Mouse (Mus musculus) limb, embryonic 15.5 days (tissue): Measurements from ENCODE around the gene Aoah. TPM values are rescaled to one million over a fixed set of nuclear protein-coding genes. Genes with fewer than 3 reads are reported as not detected.

Experiments
- ATAC-seq: fragments of 200-750 bp; cut with Nextera tagmentation; 2 replicates; pipeline ENCODE4 v1.8.0; 2017; ENCODE audit warnings: low read depth, moderate TSS enrichment; ENCODE audit not compliant: insufficient number of reproducible peaks, low FRiP score, low TSS enrichment
- H3K27ac ChIP-seq: fragments of 300-500 bp; sonication (generic); 2 replicates; pipeline ENCODE4 v1.5.1; 2015; ENCODE audit warnings: moderate library complexity, mild to moderate bottlenecking, inconsistent platforms
- H3K27me3 ChIP-seq: fragments of 300-500 bp; sonication (generic); 2 replicates; pipeline ENCODE4 v1.6.1; 2015; ENCODE audit warnings: inconsistent platforms
- H3K36me3 ChIP-seq: fragments of 300-500 bp; sonication (generic); 2 replicates; pipeline ENCODE4 v1.6.1; 2015; ENCODE audit warnings: inconsistent platforms
- H3K4me1 ChIP-seq: fragments of 300-500 bp; sonication (generic); 2 replicates; pipeline ENCODE4 v1.6.1; 2015; ENCODE audit warnings: inconsistent platforms
- H3K4me2 ChIP-seq: fragments of 300-500 bp; sonication (generic); 2 replicates; pipeline ENCODE4 v1.6.1; 2015; ENCODE audit warnings: mild to moderate bottlenecking, inconsistent platforms
- H3K4me3 ChIP-seq: fragments of 300-500 bp; sonication (generic); 2 replicates; pipeline ENCODE4 v1.5.1; 2015; ENCODE audit warnings: mild to moderate bottlenecking, inconsistent platforms
- H3K9ac ChIP-seq: fragments of 300-500 bp; sonication (generic); 2 replicates; pipeline ENCODE4 v1.6.1; 2015; ENCODE audit warnings: inconsistent platforms
- H3K9me3 ChIP-seq: fragments of 300-500 bp; sonication (generic); 2 replicates; pipeline ENCODE4 v1.6.1; 2016; ENCODE audit warnings: inconsistent platforms
- WGBS: fragments of 180-500 bp; shearing (Covaris S2); methylation state at CpG from one replicate; pipeline ENCODE4 v1.1.7; 2015; 5-methylcytosine and 5-hydroxymethylcytosine counted together
- polyA plus RNA-seq: library from polyadenylated mRNA; unstranded; fragments of >200 nt; fragmentation: Nextera tagmentation; extraction: Ambion mirVana; gene quantifications from 2 replicates; pipeline ENCODE4 v1.2.1, GENCODE M21; 2015

Aoah gene
- polyA plus RNA-seq, 1 experiment from 2014 or later = 1.5 TPM

DNA sequence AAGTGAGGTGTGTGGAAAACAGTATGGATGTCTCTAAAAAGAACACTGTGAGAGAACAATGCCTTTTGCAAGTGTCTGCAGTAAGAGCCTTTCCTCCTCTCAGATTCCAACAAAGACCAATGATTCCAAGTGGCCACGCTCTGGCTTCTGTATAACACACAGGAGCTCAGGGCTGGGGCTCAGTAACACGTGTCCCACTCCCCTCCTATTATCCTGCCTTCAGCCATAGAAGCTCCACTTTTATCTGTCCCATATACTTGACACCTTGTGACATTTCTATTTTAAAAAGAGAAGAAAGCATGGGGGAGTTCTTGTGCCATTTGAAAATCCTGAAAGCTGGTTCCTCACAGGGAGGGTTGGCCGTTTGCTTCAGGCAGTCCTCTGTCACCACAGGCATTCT lies 219.7 kb downstream of the Aoah start:
- Histone ChIP-seq H3K4me1 (no peaks in the 10 kb centered on the region), H3K4me2 (no peak overlapping the region), H3K9ac (no peak overlapping the region), H3K27ac (no peak overlapping the region), H3K9me3 (no peaks in the 10 kb centered on the region), H3K4me3 (no peak overlapping the region), H3K27me3 (no peaks in the 10 kb centered on the region), H3K36me3 (no peaks in the 10 kb centered on the region)
- no peak for ATAC-seq
- WGBS = 64% methylated on average over 3 of the region's 3 CpGs

GRCm38 (mm10) chr13:21024831-21025230 lies 230.9 kb downstream of the Aoah start:
- WGBS = 54% methylated on average over 5 of the region's 5 CpGs
- H3K4me2 ChIP-seq = no peak overlapping the region
- ATAC-seq = no peak

DNA sequence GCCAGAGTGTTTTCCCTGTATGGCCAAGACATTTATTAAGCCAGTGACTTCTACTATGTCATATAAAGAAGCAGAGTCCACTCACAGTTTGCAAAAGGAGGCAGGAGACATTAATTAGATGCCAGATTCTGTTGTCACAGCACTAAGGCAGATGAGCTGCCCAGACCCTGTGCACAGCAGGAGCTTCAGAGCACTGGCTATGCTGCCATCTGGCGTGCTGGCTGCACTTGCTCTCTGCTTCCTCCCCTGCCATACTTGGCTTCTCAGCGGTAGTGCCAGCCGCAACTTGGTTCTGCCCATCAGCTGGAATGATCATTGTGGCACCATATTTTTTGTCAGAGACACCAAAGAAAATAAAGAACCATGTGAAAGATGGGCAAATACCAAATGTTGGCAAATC lies 239.3 kb downstream of the Aoah start:
- ATAC-seq = no peak
- H3K36me3 ChIP-seq = no peaks in the 10 kb centered on the region
- no peak overlapping the region for H3K4me3 ChIP-seq
- WGBS = 48% methylated on average over 3 of the region's 3 CpGs
- H3K9me3 ChIP-seq = no peaks in the 10 kb centered on the region
- H3K27ac ChIP-seq = no peak overlapping the region
- no peak overlapping the region for H3K9ac ChIP-seq
- no peaks in the 10 kb centered on the region for H3K4me1 ChIP-seq
- no peaks in the 10 kb centered on the region for H3K27me3 ChIP-seq
- no peak overlapping the region for H3K4me2 ChIP-seq

More at GRCm38 (mm10) chr13:21024831-21025230, 230.9 kb downstream of the Aoah start:
- H3K4me3 ChIP-seq = no peak overlapping the region
- H3K4me1 ChIP-seq = no peaks in the 10 kb centered on the region
- no peaks in the 10 kb centered on the region for H3K9me3 ChIP-seq
- H3K27me3 ChIP-seq = no peaks in the 10 kb centered on the region; the same call in 1 of the 2 replicates
- H3K27ac ChIP-seq = no peak overlapping the region
- no peak overlapping the region for H3K9ac ChIP-seq
- no peaks in the 10 kb centered on the region for H3K36me3 ChIP-seq

DNA sequence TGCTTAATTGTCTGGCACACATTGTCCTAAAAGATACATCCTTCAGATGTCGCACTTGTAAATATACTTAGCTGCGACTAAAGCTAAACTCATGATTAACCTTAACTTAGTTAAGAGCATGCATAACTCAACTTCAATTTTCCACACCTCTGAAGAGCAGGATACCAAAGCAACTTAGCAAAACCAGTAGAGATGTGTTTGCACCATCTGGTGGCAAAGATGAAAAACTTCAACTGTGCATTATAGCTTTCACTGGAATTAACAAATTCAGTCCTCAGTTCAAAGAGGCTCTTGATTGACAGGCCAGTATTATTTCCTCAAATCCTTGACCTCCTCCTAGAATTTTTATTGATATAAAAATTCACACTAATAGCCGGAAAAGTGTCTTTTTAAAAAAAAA lies 241.1 kb downstream of the Aoah start:
- H3K9me3 ChIP-seq = no peaks in the 10 kb centered on the region
- H3K4me2 ChIP-seq = no peak overlapping the region
- no peak overlapping the region for H3K9ac ChIP-seq
- H3K4me3 ChIP-seq = no peak overlapping the region
- H3K36me3 ChIP-seq = no peaks in the 10 kb centered on the region
- no peaks in the 10 kb centered on the region for H3K4me1 ChIP-seq
- ATAC-seq = no peak
- no peaks in the 10 kb centered on the region for H3K27me3 ChIP-seq
- WGBS = 69% methylated on average over 3 of the region's 3 CpGs
- no peak overlapping the region for H3K27ac ChIP-seq

- H3K27me3 ChIP-seq = no peaks in the 10 kb centered on the region
- H3K4me2 ChIP-seq = no peak overlapping the region
- H3K9me3 ChIP-seq = no peaks in the 10 kb centered on the region
- H3K36me3 ChIP-seq = no peaks in the 10 kb centered on the region
- no peak overlapping the region for H3K27ac ChIP-seq
- no peak for ATAC-seq
- H3K9ac ChIP-seq = no peak overlapping the region
- H3K4me3 ChIP-seq = no peak overlapping the region
- H3K4me1 ChIP-seq = no peaks in the 10 kb centered on the region
Measured at GRCm38 (mm10) chr13:21035981-21036380, 242.1 kb downstream of the Aoah start.

GRCm38 (mm10) chr13:21040589-21041199 lies 246.8 kb downstream of the Aoah start:
- H3K27me3 ChIP-seq = no peaks in the 10 kb centered on the region
- no peak overlapping the region for H3K4me2 ChIP-seq
- H3K4me3 ChIP-seq = no peak overlapping the region
- H3K9ac ChIP-seq = no peak overlapping the region
- no peaks in the 10 kb centered on the region for H3K9me3 ChIP-seq
- H3K36me3 ChIP-seq = no peaks in the 10 kb centered on the region
- no peak for ATAC-seq
- 84% methylated on average over 2 of the region's 2 CpGs for WGBS
- H3K4me1 ChIP-seq = no peaks in the 10 kb centered on the region
- H3K27ac ChIP-seq = no peak overlapping the region

GRCm38 (mm10) chr13:21050118-21050517 lies 256.2 kb downstream of the Aoah start:
- no peaks in the 10 kb centered on the region for H3K27me3 ChIP-seq
- no peak overlapping the region for H3K9ac ChIP-seq
- H3K4me3 ChIP-seq = no peak overlapping the region
- no peaks in the 10 kb centered on the region for H3K36me3 ChIP-seq
- H3K4me1 ChIP-seq = no peaks in the 10 kb centered on the region
- H3K4me2 ChIP-seq = no peak overlapping the region
- H3K27ac ChIP-seq = no peak overlapping the region
- WGBS = 32% methylated on average over 1 of the region's 1 CpGs
- no peak for ATAC-seq
- H3K9me3 ChIP-seq = no peaks in the 10 kb centered on the region

DNA sequence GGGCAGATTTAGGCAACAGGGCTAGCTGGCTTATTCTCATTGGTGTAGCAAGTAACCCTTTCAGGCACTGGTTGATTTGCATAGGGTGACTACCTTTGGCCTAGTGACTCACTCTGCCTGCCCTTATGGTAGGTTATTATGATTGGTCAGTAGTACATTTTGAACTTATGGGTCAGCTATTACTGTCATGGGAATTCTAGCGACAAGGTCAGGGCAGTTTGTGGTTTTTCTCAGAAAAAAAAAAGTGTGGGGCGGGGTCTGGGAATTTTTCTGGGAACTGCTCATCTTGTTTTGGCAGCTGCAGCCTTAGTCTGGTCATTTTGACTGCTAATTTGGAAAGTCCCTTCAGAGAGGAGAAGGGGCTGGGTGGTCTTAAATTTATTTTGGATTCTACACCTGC lies 272.1 kb downstream of the Aoah start:
- H3K27me3 ChIP-seq = no peaks in the 10 kb centered on the region
- H3K4me2 ChIP-seq = no peak overlapping the region
- no peaks in the 10 kb centered on the region for H3K4me1 ChIP-seq
- WGBS = 90% methylated on average over 2 of the region's 2 CpGs
- no peak overlapping the region for H3K27ac ChIP-seq
- no peaks in the 10 kb centered on the region for H3K9me3 ChIP-seq
- H3K9ac ChIP-seq = no peak overlapping the region
- H3K4me3 ChIP-seq = no peak overlapping the region
- H3K36me3 ChIP-seq = no peaks in the 10 kb centered on the region
- no peak for ATAC-seq

DNA sequence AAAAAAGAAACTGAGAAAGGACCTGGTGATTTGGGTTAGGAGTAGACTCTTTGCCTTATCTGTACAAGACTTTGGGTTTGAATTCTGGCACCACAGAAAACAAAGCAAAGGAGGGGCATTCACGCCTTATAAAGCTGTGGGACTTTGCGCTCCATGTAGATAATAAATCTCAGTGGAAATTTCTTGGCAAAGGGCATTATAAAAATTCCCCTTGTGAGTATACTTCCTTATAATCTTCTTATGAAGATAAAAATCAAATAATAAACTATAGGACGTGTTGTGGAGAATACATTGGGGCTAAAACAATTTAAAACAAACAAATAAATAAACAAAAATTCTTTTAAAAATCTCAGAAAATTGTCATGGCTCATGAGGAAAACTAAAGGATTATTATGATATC lies 280.9 kb downstream of the Aoah start, which contains the start of gene Olfr1370:
TSS of gene Olfr1370 (minus strand) at position 101 of the 400 bp plus-strand sequence.
- no peak within 1 kb of the TSS for H3K4me3 ChIP-seq
- WGBS = 82% methylated on average over 3 of the region's 3 CpGs
- no peak within 1 kb of the TSS for H3K4me2 ChIP-seq
- no peaks in the 10 kb centered on the region for H3K4me1 ChIP-seq
- no peaks in the 10 kb centered on the region for H3K9me3 ChIP-seq
- H3K9ac ChIP-seq = no peak within 1 kb of the TSS
- H3K36me3 ChIP-seq = no peaks in the 10 kb centered on the region
- H3K27me3 ChIP-seq = no peaks in the 10 kb centered on the region
- H3K27ac ChIP-seq = no peak within 1 kb of the TSS
- ATAC-seq = no peak

- no peak overlapping the region for H3K4me3 ChIP-seq
- H3K27ac ChIP-seq = no peak overlapping the region
- ATAC-seq = no peak
- no peak overlapping the region for H3K4me2 ChIP-seq
- no peaks in the 10 kb centered on the region for H3K36me3 ChIP-seq
- H3K9me3 ChIP-seq = no peaks in the 10 kb centered on the region
- no peaks in the 10 kb centered on the region for H3K4me1 ChIP-seq
- no peaks in the 10 kb centered on the region for H3K27me3 ChIP-seq
- WGBS = 72% methylated on average over 2 of the region's 2 CpGs
- no peak overlapping the region for H3K9ac ChIP-seq
Measured at GRCm38 (mm10) chr13:21082686-21083085, 288.8 kb downstream of the Aoah start.
